Mouse (Mus musculus): ENCODE measurements at regions not wholly inside any gene's neighbourhood (a gene's known extent, or its start where the extent isn't known, plus 50 kb on each side); places are given as distances from the start of the nearest gene placed in this dataset.

DNA sequence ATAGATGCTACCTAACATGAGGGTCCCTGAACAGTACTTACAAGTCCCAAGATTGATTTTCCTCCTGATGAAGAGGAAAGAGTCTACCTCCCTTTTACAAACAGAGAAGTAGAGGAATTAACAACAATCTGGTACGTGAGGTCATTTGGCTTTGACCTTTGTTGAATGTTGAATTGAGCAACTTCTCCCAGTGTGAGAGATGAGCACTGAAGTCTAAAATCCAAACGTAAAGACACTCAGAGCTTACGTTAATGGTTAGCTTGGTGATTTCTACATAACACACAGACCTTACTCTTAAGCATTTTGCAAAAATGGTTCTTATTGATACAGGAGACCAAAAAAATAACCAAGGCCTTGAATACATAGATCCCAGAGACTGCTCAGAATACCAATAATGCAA is 165.1 kb downstream of the Tmx1 start:
- H3K27me3 ChIP-seq (ENCODE audit: control insufficient read depth, insufficient read depth, low read length), result no peaks in the 10 kb centered on the region
- no peak for DNase-seq
- H3K27ac ChIP-seq (ENCODE audit: control insufficient read depth, insufficient read depth, low read length), result no peak overlapping the region
- TF ChIP-seq CTCF (IDR thresholded peaks at IDR 0.05; ENCODE audit: borderline replicate concordance, control insufficient read depth, extremely low read depth, insufficient read depth, low read length, poor library complexity), result no peak
- no peak for TF ChIP-seq POLR2A (IDR thresholded peaks at IDR 0.05; ENCODE audit: control insufficient read depth, extremely low read depth, insufficient read depth, low read length, poor library complexity)
- H3K36me3 ChIP-seq (ENCODE audit: control insufficient read depth, insufficient read depth, low read length), result no peaks in the 10 kb centered on the region
- H3K4me3 ChIP-seq (ENCODE audit: control insufficient read depth, insufficient read depth, low read length), result no peak overlapping the region
- WGBS, result 96% methylated on average over 3 of the region's 3 CpGs
- peaks cover 7% of the 10 kb centered on the region; the same call in 1 of the 2 replicates for H3K4me1 ChIP-seq (replicated peaks; ENCODE audit: control insufficient read depth, insufficient read depth, low read length)

DNA sequence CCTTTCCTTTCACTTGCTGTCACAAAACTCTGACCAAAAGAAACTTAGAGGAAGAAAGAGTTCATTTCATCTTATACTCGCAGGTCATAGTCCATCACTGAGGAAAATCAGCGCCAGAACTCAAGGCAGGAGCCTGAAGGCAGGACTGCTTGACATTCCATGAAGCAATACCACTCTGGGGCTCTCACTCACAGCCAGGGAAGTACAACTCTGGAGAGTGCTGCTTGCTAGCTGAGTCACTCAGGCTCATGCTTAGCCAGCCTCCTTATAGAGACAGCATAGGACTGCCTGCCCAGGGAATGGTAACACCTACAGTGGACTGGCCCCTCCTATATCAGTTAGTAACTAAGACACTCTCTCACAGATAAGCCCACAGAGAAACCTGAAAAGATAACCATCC is 166.5 kb downstream of the Tmx1 start:
- Histone ChIP-seq H3K27me3 (ENCODE audit: control insufficient read depth, insufficient read depth, low read length) (no peaks in the 10 kb centered on the region), H3K36me3 (ENCODE audit: control insufficient read depth, insufficient read depth, low read length) (no peaks in the 10 kb centered on the region), H3K27ac (ENCODE audit: control insufficient read depth, insufficient read depth, low read length) (no peak overlapping the region), H3K4me1 (replicated peaks; ENCODE audit: control insufficient read depth, insufficient read depth, low read length) (peaks cover 8% of the 10 kb centered on the region), H3K4me3 (ENCODE audit: control insufficient read depth, insufficient read depth, low read length) (no peak overlapping the region)
- 98% methylated on average over 2 of the region's 2 CpGs for WGBS
- no peak for TF ChIP-seq POLR2A (IDR thresholded peaks at IDR 0.05; ENCODE audit: control insufficient read depth, extremely low read depth, insufficient read depth, low read length, poor library complexity)
- TF ChIP-seq CTCF (IDR thresholded peaks at IDR 0.05; ENCODE audit: borderline replicate concordance, control insufficient read depth, extremely low read depth, insufficient read depth, low read length, poor library complexity), result no peak
- DNase-seq, result no peak

DNA sequence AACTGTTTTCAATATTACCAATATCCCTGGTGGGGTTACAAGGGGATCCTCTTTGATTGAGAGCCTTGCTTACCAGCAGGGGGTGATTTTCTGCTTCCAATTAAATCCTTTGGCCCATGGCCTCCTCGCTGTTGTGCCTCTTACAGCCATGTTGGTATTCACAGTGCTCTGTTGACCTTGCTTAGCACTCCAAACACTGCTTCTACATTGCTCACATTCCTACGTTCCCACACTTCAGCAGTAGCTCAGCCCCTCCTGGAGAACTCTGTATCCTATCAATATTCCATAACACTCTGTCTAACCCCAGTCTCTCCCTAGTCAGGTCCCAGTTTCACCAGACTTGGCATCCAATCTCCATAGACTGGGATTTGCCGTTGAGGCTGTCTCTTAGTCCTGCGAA is 169.1 kb downstream of the Tmx1 start:
- TF ChIP-seq CTCF (IDR thresholded peaks at IDR 0.05; ENCODE audit: borderline replicate concordance, control insufficient read depth, extremely low read depth, insufficient read depth, low read length, poor library complexity) (no peak), POLR2A (IDR thresholded peaks at IDR 0.05; ENCODE audit: control insufficient read depth, extremely low read depth, insufficient read depth, low read length, poor library complexity) (no peak)
- peaks cover 11% of the 10 kb centered on the region for H3K4me1 ChIP-seq (replicated peaks; ENCODE audit: control insufficient read depth, insufficient read depth, low read length)
- H3K27me3 ChIP-seq (ENCODE audit: control insufficient read depth, insufficient read depth, low read length), result no peaks in the 10 kb centered on the region
- H3K27ac ChIP-seq (ENCODE audit: control insufficient read depth, insufficient read depth, low read length), result no peak overlapping the region
- H3K4me3 ChIP-seq (ENCODE audit: control insufficient read depth, insufficient read depth, low read length), result no peak overlapping the region
- H3K36me3 ChIP-seq (ENCODE audit: control insufficient read depth, insufficient read depth, low read length), result no peaks in the 10 kb centered on the region
- WGBS, result 95% methylated on average over 4 of the region's 4 CpGs
- no peak for DNase-seq

DNA sequence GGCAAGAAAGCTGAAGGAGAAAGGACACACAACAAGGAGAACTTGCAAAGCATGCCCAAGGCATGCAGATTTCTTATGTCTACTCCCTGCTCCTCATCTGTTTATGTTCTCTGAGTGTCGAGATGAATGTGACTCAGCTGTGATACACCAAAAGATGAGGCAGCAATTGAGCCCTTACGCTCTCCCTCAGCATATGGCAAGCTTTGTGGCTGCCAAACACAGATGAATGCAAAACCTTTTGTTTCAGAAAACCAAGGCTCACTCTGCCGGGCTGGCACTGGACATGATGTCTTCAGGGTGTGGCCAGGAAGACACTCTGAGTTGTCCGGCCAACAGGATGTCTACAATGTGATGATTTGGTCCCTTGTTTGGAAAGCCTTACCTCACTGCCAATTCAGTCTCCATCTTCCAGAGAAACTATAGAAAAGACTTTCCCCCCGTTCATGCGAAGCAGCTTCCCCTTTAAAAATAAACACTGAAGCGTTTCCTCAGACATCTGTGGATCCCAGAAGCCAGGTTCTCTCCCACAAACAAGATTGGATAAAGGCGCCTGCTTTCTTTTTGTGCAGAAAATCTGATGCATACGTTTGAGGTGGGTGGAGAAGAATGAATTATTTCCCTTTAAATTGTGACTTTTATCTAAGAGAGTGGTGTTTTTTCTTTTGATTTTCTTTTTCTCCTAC is 171.5 kb downstream of the Tmx1 start:
- WGBS, result 78% methylated on average over 9 of the region's 9 CpGs
- H3K4me3 ChIP-seq (ENCODE audit: control insufficient read depth, insufficient read depth, low read length), result no peak overlapping the region
- TF ChIP-seq CTCF (IDR thresholded peaks at IDR 0.05; ENCODE audit: borderline replicate concordance, control insufficient read depth, extremely low read depth, insufficient read depth, low read length, poor library complexity), result no peak
- no peak for TF ChIP-seq POLR2A (IDR thresholded peaks at IDR 0.05; ENCODE audit: control insufficient read depth, extremely low read depth, insufficient read depth, low read length, poor library complexity)

DNA sequence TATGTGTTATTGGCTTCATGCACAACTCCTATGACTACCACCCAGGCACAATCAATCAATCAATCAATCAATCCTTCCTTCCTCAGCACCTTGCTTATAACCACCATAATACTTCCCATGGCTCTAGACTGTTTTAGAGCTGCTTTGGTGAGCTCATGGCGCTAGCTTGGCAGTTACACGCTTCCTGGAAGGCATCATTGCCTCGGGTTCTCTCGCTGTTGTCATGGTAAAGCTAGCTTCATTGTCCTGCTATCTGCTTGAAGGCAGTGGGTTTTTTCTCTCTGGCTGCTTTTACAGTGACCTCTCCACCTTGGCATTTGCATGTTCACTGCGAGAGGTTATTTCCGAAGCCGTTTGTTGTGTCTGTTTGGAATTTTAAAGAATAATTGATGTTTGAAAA is 174.7 kb downstream of the Tmx1 start:
- WGBS, result 88% methylated on average over 7 of the region's 7 CpGs
- Histone ChIP-seq H3K36me3 (ENCODE audit: control insufficient read depth, insufficient read depth, low read length) (no peaks in the 10 kb centered on the region), H3K4me3 (ENCODE audit: control insufficient read depth, insufficient read depth, low read length) (no peak overlapping the region), H3K4me1 (replicated peaks; ENCODE audit: control insufficient read depth, insufficient read depth, low read length) (peaks cover 25% of the 10 kb centered on the region), H3K27ac (ENCODE audit: control insufficient read depth, insufficient read depth, low read length) (peak overlapping the region; percentile 50), H3K27me3 (ENCODE audit: control insufficient read depth, insufficient read depth, low read length) (no peaks in the 10 kb centered on the region)
- DNase-seq, result no peak
- TF ChIP-seq POLR2A (IDR thresholded peaks at IDR 0.05; ENCODE audit: control insufficient read depth, extremely low read depth, insufficient read depth, low read length, poor library complexity), result no peak
- TF ChIP-seq CTCF (IDR thresholded peaks at IDR 0.05; ENCODE audit: borderline replicate concordance, control insufficient read depth, extremely low read depth, insufficient read depth, low read length, poor library complexity), result no peak

More for the DNA sequence above, 171.5 kb downstream of the Tmx1 start:
- Histone ChIP-seq H3K27ac (ENCODE audit: control insufficient read depth, insufficient read depth, low read length) (no peak overlapping the region), H3K4me1 (replicated peaks; ENCODE audit: control insufficient read depth, insufficient read depth, low read length) (peaks cover 26% of the 10 kb centered on the region), H3K36me3 (ENCODE audit: control insufficient read depth, insufficient read depth, low read length) (no peaks in the 10 kb centered on the region), H3K27me3 (ENCODE audit: control insufficient read depth, insufficient read depth, low read length) (no peaks in the 10 kb centered on the region)
- DNase-seq, result no peak

DNA sequence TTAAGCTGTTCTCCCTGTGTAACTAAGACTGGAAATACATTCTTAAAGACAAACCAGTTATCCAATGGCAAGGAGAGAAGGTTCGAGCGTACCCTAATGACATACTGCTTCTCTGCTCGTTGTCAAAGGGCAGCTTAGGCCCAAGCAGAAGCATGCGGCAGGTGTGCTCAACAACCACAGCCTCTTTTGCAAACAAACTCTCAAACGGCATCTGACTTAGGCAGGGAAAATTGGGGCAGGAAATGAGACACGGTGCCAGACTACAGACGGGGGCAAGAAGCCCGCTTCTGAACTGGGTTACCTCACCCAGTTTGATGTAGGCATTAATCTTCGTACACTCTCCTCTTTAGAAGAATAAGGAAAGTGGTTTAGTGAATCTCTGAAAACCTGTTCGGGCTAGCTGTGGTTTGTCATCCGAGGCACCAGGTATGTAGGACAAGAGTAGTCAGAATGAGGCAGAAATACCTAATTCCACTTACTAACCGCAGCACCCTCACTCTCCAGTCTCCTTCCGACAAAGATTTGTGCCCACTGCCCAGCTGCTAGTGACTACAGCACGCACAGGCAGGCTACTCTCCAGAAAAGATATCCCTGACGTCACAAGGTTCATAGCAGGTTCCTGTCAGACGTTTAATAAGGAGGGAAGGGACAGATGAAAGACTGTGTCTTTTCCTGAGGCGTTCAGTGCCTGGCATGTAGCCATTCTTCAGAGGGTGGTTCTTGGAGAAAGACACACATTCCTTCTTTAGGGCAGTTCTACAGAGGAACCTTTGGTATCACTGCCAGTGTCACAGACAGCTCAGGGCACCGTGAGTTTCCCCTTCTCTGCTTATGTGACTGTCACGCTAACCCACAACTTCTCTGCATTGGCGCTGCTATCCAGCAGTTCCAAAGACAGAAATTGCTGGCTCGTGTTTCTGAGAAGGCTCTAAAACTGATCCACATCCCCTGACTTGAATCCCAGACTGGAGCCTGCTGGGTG is 175.8 kb downstream of the Tmx1 start:
- peak overlapping the region; percentile 89 for H3K27ac ChIP-seq (ENCODE audit: control insufficient read depth, insufficient read depth, low read length)
- DNase-seq, result peak; percentile 52
- TF ChIP-seq CTCF (IDR thresholded peaks at IDR 0.05; ENCODE audit: borderline replicate concordance, control insufficient read depth, extremely low read depth, insufficient read depth, low read length, poor library complexity) (no peak), POLR2A (IDR thresholded peaks at IDR 0.05; ENCODE audit: control insufficient read depth, extremely low read depth, insufficient read depth, low read length, poor library complexity) (0 out of 2 replicates have a peak, but pooled peaks have one; percentile 38)

More for the DNA sequence above, 175.8 kb downstream of the Tmx1 start:
- H3K4me3 ChIP-seq (ENCODE audit: control insufficient read depth, insufficient read depth, low read length), result no peak overlapping the region
- WGBS, result 35% methylated on average over 21 of the region's 21 CpGs
- H3K36me3 ChIP-seq (ENCODE audit: control insufficient read depth, insufficient read depth, low read length), result no peaks in the 10 kb centered on the region
- peaks cover 25% of the 10 kb centered on the region for H3K4me1 ChIP-seq (replicated peaks; ENCODE audit: control insufficient read depth, insufficient read depth, low read length)
- no peaks in the 10 kb centered on the region for H3K27me3 ChIP-seq (ENCODE audit: control insufficient read depth, insufficient read depth, low read length)

All from thymus, adult 2 months (tissue).